Mouse (Mus musculus) naive thymus-derived CD4-positive, alpha-beta T cell, adult 2 months (primary cell): ENCODE measurements at regions not wholly inside any gene's neighbourhood (a gene's known extent, or its start where the extent isn't known, plus 50 kb on each side); places are given as distances from the start of the nearest gene placed in this dataset.

Experiments
- DNase-seq: peaks from one replicate; pipeline ENCODE4 v3.0.0-alpha.2; 2011; ENCODE audit warnings: low read depth

GRCm38 (mm10) chr2:75567131-75567530 is 91.9 kb upstream of the Hnrnpa3 start:
- DNase-seq = no peak

- no peak for DNase-seq
Measured at GRCm38 (mm10) chr2:75569756-75570155, 89.3 kb upstream of the Hnrnpa3 start.

GRCm38 (mm10) chr2:75570246-75570645 is 88.8 kb upstream of the Hnrnpa3 start:
- no peak for DNase-seq

DNA sequence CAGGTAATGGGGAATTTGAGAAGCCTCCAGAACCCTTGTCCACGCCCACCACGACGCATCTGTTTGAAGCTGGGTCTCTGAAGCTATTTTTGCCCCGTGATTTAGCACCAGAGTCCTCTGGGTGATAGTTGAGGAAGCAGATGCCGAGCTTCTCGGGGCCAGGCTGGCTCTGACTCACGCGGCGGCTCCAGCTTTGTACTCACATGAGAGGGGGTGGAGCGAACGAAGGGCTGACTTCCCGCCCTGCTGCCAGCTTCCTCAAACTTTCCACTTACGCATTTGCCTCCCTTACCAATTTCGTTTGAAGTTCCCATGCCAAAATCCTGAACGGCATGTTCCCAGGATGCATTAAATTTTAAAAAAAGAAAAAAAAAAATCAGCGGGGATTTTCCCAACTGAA is 74.1 kb upstream of the Hnrnpa3 start:
- peak; percentile 85 for DNase-seq

GRCm38 (mm10) chr2:75588572-75588971 is 70.5 kb upstream of the Hnrnpa3 start:
- peak; percentile 90 for DNase-seq

DNA sequence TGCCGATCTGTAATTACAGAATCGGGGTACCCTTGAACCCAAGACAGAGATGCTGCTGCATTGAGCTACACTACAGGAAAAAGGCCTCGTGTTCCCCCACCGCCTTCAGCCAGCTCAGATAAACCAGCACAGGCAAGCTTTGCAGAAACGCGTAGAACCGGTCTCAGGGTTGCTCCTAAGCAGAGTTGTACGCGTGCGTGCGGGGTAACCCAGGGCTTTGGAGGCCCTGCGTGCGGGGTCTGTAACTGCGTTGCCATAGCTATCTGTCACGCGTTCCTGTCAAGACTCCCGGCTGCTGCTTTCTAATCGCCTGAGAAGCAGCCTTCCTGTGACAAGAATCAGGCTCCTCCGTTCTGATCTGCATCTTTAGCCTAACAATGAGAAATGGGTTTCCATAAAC is 69.6 kb upstream of the Hnrnpa3 start:
- DNase-seq = peak; percentile 41

DNA sequence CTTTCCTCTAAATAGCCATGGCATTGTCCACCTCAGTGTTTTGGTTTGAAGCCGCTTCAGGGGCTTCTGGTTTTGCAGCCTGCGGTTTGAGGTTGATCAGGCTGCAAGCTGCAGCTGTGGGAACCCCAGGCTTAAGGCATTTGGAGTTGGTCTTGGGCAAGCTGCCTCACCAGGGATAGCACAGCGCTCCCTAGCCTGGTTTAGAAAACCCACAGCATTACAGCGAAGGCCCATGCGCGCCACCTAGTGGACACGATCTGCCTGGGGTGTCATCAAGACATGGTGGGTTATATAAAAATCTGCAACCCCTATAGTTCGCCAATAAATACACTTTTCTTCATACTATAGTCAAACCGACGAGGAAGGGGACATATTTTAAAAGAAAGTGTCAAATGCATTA is 68.9 kb upstream of the Hnrnpa3 start:
- DNase-seq = peak; percentile 94

DNA sequence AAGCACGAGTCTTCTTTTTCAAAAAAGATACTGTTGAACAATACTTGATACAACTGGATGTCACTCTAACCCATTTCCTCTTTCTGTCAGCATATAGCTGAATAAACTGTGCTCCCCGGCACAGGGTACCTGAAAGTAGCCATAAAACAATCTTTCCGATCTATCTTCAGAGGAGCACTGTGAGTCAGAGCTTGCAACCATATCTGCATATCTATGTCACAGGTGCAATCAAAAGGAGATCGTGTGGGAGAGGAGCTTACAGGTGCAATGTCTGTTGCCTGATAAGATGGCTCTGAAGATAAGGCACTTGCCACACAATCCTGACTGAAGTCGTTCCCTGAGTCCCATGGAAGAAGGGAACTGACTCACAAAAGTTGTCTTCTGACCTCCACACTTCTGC is 58.5 kb upstream of the Hnrnpa3 start:
- DNase-seq = peak; percentile 32

GRCm38 (mm10) chr2:75603175-75603871 is 55.7 kb upstream of the Hnrnpa3 start:
- peak; percentile 76 for DNase-seq

DNA sequence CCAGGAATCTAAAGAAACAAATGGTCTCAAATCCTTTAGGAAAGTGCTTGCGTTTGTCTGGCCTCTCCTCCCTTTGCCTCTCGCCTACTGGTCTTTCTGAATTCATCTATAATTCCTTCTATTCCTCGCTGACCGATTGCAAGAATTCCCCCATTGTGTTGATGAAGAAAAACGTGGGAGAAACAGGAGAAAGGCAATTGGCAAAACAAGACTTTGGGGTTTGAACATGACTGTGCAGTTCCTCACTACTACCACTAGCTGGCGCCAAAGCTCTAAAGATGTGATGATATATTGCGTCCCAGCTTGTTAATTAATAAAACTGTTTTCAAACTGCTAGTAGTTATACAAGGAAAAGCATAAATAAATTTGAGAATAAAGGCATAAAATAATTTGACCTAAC is 53.4 kb upstream of the Hnrnpa3 start:
- DNase-seq = peak; percentile 75

DNA sequence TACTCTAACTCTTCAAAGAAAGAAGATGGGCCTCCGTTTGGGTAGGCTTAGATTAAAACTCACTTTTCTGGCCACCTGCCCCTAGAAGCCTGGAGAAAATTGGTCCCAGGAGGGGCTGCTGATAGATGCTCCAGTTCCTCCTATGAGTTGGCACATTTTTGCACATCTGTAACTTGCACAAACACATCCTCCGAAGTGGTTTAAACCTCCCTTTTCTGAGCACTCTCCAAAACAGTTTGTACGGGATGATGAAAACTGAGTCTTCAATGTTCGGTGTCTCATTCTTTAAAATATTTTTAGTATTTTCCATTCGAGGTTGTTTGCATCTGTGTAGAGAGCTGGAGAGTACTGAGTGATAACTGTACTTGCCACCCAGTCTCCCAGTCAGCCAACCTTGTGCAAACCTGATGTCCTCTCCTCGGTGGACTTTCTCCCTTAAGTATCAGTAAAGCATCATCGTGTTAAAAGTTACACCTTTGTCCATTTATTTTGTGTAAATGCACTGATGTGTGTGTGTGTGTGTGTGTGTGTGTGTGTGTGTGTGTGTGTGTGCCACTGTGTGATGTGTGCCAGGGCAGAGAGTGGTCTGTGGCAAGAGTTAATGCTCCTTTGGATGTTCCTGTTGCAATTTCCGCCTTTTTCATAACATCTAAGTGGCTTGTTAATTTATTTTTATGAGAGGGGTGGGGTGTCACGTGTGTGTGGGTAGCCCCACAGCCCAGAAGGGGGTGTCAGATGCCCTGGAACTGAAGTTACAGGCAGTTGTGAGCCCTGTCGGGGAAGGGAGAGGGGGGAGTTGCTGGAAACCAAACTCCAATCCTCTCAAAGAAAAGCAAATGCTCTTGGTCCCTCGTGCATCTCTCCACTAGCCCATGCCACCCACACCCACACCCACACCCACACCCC is 51.8 kb upstream of the Hnrnpa3 start:
- peak; percentile 24 for DNase-seq

GRCm38 (mm10) chr2:75607958-75608357 is 51.1 kb upstream of the Hnrnpa3 start:
- no peak for DNase-seq

- DNase-seq = no peak
Measured at GRCm38 (mm10) chr2:75608482-75608881, 50.6 kb upstream of the Hnrnpa3 start.

DNA sequence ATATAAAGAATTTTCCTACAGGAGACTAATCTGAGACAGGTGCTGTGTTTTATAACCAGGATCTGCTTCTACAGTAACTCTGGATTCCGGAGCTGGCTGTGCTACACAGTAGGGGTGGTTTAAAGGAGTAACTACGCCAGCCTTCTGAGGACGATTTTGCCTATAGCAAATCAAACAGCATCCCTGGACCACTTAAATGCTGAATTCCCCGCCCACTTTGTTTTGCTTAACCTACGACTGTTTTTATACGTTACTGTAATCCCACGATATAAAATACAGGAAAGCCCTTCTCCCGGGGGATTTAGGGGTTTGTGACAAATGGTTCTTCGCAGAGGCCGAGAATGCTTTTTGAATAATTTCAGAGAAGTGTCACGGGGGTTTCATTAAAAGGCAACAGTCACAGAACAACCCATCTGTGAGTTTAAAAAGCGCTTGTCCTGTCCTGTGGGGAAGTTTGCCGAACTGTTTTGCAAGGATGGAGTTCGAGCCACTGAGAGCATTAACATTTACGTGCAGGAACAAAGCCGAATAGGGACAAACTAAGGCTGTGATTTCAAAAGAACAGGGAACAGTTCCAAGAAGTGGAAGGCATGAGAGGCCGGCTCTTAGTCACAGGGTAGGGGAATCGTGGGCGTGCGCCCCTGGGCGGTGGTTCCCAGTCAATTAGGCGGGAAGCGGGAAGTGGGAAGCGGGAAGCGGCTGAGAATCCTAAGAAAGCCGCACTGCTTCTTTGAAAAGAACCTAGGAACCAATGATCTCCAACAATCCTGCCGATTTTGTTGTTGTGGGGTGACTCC is 49.7 kb upstream of the Hnrnpa3 start:
- DNase-seq = no peak
